Mouse (Mus musculus) common myeloid progenitor, adult 5-6 weeks (primary cell): ENCODE measurements around the gene Ahnak. TPM values are rescaled to one million over a fixed set of nuclear protein-coding genes. Genes with fewer than 3 reads are reported as not detected.
A peak's percentile ranks its signal among the peaks of the same experiment; 100 is the strongest.
"Not testable (repeated sequence)": the region's sequence is repeated elsewhere in the genome, so short reads cannot be mapped to it uniquely, and the experiment has no call there.

Experiments used
- ATAC-seq: replicated peaks from 2 replicates; pipeline ENCODE4 v1.8.0; 2016; ENCODE audit warnings: low read depth, mild to moderate bottlenecking, moderate TSS enrichment, inconsistent platforms; ENCODE audit not compliant: poor library complexity, severe bottlenecking
- total RNA-seq: library from RNA; stranded (forward); fragments of 200-1000, 187-1606 nt; gene quantifications from 2 replicates; pipeline ENCODE4 v1.2.3, GENCODE M21; 2017

The Ahnak gene
- total RNA-seq, 1 experiment from 2014 or later: 14.1 TPM

DNA sequence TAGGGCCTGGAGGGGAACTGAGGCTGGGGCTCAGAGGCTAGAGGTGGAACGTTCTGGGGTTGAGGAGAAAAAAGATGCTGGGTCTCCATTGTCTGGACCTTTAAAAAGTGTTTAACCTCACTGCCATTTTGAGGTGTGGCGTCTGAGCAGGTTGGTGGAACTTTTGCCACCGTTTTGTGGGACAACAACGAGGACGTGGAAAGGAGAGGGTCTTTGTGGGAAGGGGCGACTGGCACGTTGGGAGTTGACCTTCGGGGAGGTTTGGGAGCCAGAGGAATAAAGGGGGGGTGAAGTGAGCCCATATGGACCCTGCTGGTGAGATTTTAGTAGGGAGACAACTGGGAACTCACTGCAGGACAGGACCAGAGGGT is 21.7 kb upstream of the Ahnak start:
- peak; percentile 8; the same call in 1 of the 2 replicates for ATAC-seq

DNA sequence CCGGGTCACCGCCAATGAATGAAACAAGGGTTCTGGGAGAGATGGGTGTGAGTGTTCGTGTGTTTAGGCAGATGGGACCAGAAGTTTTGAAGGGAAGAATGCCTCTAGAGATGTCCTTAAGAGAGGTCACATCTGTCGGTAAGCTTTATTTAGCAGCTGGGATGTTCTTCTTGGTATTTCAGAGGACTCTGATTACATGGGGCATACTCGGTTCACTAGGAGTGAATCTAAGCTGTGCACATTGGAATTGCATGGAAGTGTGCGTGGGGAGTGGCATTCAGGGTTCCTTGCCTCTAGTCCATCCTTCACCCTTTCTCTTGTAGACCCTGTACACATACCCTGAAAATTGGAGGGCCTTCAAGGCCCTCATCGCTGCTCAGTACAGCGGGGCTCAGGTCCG is 21.2 kb upstream of the Ahnak start:
- no peak for ATAC-seq

DNA sequence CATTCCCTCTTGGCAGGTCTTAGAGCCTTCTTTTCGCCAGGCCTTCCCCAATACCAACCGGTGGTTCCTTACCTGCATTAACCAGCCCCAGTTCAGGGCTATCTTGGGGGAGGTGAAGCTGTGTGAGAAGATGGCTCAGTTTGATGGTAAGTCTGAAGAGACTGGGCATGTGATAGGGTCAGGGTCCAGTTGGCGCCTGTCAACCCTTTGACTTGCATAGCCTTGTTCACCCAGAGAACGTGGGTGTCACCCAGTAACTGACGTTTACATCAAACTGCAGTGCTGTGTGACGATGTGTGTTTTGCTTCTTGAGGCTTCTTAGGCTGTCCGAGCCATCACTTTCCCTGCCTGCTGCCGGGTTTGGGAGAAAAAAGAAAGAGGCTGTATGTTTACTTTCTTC is 16.6 kb upstream of the Ahnak start:
- not testable (repeated sequence) for ATAC-seq

DNA sequence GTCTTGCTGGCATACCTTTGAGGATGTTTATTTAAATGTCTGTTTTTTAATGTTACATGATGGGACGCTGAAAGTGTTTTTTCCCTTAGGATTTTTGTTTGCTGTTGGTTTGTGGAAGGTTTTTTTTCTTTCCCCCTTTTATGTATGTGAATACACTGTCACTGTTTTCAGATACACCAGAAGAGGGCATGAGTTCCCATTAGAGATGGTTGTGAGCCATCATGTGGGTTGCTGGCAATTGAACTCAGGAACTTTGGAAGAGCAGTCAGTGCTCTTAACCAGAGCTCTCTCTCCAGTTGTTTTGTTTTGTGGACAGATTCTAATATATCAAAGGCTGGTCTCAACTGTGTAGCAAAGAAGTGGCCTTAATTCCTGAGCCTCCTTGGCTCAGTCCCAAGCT is 14.4 kb upstream of the Ahnak start:
- no peak for ATAC-seq

GRCm38 (mm10) chr19:8975491-8975890 is 13.6 kb upstream of the Ahnak start:
- no peak for ATAC-seq

DNA sequence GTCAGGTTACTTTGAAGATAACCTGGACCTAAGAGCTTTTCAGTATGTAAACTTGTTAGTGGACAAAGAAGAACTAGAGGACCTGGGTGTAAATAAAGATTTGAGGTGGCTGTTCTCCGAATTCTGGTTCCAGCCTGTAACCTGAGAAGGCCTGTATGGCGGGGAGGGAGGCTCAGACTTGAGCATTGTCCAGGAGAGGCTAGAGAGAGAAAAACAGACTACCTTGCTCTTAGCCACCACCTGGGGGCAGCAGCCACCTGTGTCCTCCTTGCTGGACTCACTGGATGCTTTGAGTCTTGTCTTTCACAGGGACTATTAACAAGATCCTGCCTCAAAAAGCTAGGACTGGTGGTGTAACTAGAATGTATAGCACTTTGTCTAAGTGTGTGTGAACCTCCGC is 12.5 kb upstream of the Ahnak start:
- ATAC-seq: peak; percentile 45; the same call in 1 of the 2 replicates

GRCm38 (mm10) chr19:8980771-8981170 is 8.3 kb upstream of the Ahnak start:
- ATAC-seq: peak; percentile 46

- peak; percentile 27 for ATAC-seq
Observed at GRCm38 (mm10) chr19:8981450-8982168, 7.5 kb upstream of the Ahnak start.

GRCm38 (mm10) chr19:8982303-8983149 is 6.6 kb upstream of the Ahnak start:
- ATAC-seq: no peak

- peak; percentile 48 for ATAC-seq
Observed at GRCm38 (mm10) chr19:8983150-8983650, 5.9 kb upstream of the Ahnak start.

DNA sequence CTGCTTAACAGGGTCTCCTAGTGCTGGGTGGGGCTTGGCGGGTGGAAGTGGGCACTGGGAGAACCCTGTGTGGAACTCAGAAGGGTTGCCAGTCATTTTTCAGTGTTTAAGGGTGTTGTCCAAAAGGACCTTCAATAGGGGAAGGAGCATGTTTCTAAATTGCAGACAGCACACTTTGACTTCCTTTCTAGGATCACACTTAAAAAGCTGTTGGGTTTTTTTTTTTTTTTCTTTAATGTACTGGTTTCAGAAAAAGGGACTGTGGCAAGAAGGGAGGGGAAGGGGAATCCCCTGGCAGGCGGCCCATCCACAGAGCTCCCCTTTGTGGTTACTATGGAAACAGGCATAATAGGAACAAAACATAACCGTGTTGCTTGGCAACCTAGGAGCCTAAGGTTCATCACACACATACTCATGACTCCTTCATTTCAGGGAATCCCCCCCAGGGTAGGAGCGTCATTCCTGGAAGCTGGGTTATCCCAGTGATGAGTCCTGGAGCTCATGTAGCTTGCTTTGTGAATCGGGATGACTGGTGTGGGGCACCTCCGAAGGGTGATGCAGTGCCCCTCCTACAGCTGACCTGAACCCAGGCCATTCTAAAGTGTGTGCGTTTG is 4.7 kb upstream of the Ahnak start:
- peak; percentile 63 for ATAC-seq

- ATAC-seq: no peak
Observed at GRCm38 (mm10) chr19:8985891-8986290, 3.2 kb upstream of the Ahnak start.

DNA sequence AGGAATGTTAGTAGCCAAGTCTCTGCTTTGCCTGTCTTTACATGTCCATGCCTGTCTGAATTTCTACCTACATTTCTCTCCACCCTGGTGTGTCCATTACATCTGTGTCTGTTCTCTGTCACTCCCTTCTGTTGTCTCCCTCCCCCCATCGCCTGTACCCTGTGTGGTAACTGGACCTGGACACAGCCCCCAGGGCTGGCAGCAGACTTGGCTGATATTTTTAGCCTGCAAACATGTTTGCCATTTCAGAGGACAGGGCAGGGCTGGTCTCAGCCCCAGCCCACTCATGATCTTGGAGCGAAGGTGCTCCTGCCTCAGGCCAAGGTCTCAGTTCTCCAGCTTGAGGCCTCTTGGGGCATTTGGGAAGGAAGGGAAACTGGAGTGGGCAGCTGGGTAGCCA is 1.3 kb upstream of the Ahnak start:
- no peak for ATAC-seq

DNA sequence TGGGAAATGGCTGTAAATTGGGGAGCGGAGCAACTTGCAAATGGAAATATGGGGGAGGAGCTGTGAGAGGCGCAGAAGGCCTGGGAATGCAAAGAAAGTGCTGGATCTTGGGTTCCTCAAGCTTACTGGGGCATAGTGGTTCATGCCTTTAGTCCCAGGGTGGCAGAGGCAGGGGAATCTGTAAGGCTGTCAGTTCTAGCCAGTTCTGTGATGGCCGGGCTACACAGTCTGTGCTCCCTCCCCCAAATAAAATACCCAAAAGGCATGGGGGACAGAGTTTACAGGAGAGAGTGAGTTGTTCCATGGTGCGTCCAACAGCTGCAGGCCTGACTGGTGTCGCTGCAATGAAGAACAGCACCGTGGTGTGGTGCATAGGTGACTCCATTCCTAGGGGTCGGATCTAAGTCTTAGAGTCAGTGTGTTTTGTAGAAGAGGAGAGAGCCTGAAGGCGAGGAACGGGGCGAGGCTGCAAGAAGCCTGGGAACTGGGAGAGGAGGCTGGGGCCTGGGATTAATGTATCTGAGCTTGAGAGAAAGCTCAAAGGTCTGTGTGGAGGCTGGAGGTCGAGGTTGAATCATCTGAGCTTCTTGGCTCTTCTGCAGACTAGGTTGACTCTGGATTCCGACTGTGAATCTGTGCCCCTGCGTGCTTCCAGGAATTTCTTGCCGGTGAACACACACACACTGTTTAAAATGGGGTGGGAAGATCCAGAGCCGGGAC is 578 bp upstream of the Ahnak start:
- ATAC-seq: no peak

- peak; percentile 50; the same call in 1 of the 2 replicates for ATAC-seq
Observed at GRCm38 (mm10) chr19:8989567-8990431, 715 bp downstream of the Ahnak start.

DNA sequence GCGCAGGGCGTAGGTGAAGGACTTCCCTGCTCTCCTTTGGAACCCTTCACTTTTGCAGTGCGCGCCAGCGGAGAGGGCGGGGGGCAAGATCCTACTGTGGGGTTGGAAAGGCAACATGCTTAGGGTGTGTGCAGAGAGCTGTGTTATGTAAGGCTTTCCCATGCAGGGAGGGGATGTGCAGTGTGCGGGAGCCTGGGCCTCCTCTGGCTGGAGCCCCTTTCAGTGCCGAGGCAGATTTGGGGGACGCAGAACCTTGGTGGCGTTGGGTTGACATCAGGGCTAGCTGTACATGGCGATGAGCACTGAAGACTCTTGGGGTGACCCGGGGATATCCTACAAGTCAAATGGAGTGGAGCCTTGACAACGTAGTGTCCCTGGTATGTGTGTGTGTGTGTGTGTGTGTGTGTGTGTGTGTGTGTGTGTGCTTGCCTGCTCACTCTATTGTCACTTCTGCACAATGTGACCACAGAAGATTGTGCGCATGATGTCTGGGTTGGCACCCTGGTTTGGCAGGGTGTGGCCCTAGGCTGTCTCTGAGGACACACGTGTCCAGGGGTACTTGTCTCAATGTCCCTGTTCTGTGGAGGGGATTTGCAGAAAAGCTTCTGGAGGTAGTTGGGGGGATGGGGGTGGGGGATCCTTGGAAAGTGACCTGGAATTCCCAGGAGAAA is 1.5 kb downstream of the Ahnak start:
- peak; percentile 8; the same call in 1 of the 2 replicates for ATAC-seq

GRCm38 (mm10) chr19:8991245-8991870 is 2.3 kb downstream of the Ahnak start:
- ATAC-seq: no peak
